Mouse (Mus musculus): ENCODE data around the gene Sptbn2.

- no peak for TF ChIP-seq CTCF (IDR thresholded peaks at IDR 0.05; ENCODE audit: low read depth)
- no peak for TF ChIP-seq EP300 (IDR thresholded peaks at IDR 0.05; ENCODE audit: low read depth)
Observed at GRCm38 (mm10) chr19:4737866-4738265, 26.9 kb downstream of the Sptbn2 start.

Measured in heart, postnatal 0 days (tissue).